Mouse (Mus musculus) layer of hippocampus, adult 9-11 months (tissue): ENCODE measurements around the gene Rab44.
"Not testable (repeated sequence)": the region's sequence is repeated elsewhere in the genome, so short reads cannot be mapped to it uniquely, and the experiment has no call there.

Experiments used
- DNase-seq: peaks from one replicate; pipeline ENCODE4 v3.0.0; 2022

Rab44 gene

GRCm38 (mm10) chr17:29113591-29114352 lies at the start of gene Rab44:
Rab44 (plus strand) TSS chr17:29114145.
- DNase-seq: no peak

- no peak for DNase-seq
These were observed 48.6 kb upstream of the Rab44 start for GRCm38 (mm10) chr17:29065245-29065940.

GRCm38 (mm10) chr17:29065971-29066370 lies 48.0 kb upstream of the Rab44 start:
- DNase-seq: no peak

- DNase-seq: not testable (repeated sequence)
These were observed 46.5 kb upstream of the Rab44 start for GRCm38 (mm10) chr17:29067416-29067815.

- DNase-seq: no peak
These were observed 46.1 kb upstream of the Rab44 start for GRCm38 (mm10) chr17:29067847-29068246.

- DNase-seq: no peak
These were observed 44.9 kb upstream of the Rab44 start for GRCm38 (mm10) chr17:29069063-29069462.

GRCm38 (mm10) chr17:29071820-29072219 lies 42.1 kb upstream of the Rab44 start:
- no peak for DNase-seq

- no peak for DNase-seq
These were observed 41.1 kb upstream of the Rab44 start for GRCm38 (mm10) chr17:29072701-29073307.

- no peak for DNase-seq
These were observed 40.6 kb upstream of the Rab44 start for GRCm38 (mm10) chr17:29073313-29073712.

GRCm38 (mm10) chr17:29074085-29074484 lies 39.9 kb upstream of the Rab44 start:
- no peak for DNase-seq

GRCm38 (mm10) chr17:29076235-29076634 lies 37.7 kb upstream of the Rab44 start:
- DNase-seq: no peak

- peak; percentile 61 for DNase-seq
These were observed 36.0 kb upstream of the Rab44 start for GRCm38 (mm10) chr17:29077786-29078509.

- peak; percentile 85 for DNase-seq
These were observed 35.2 kb upstream of the Rab44 start for GRCm38 (mm10) chr17:29078519-29079383.

GRCm38 (mm10) chr17:29080758-29081617 lies 33.0 kb upstream of the Rab44 start:
- DNase-seq: no peak

- DNase-seq: peak; percentile 48
These were observed 32.1 kb upstream of the Rab44 start for GRCm38 (mm10) chr17:29081618-29082381.

GRCm38 (mm10) chr17:29083586-29083985 lies 30.4 kb upstream of the Rab44 start:
- no peak for DNase-seq

GRCm38 (mm10) chr17:29084656-29085055 lies 29.3 kb upstream of the Rab44 start:
- no peak for DNase-seq

GRCm38 (mm10) chr17:29085266-29085665 lies 28.7 kb upstream of the Rab44 start:
- DNase-seq: no peak

GRCm38 (mm10) chr17:29086916-29087315 lies 27.0 kb upstream of the Rab44 start:
- DNase-seq: no peak

- no peak for DNase-seq
These were observed 23.2 kb upstream of the Rab44 start, which contains the start of gene Cdkn1a for GRCm38 (mm10) chr17:29090776-29091175. Cdkn1a (plus strand) TSS chr17:29090976.
